Mouse (Mus musculus): Measurements from ENCODE around the gene Tmtc4.
A peak's percentile ranks its signal among the peaks of the same experiment; 100 is the strongest.

- TF ChIP-seq POLR2A (IDR thresholded peaks at IDR 0.05; ENCODE audit: low read depth, low read length) (no peak), CTCF (IDR thresholded peaks at IDR 0.05; ENCODE audit: extremely low read depth, insufficient read length, insufficient replicate concordance, low read depth, low read length) (peak; percentile 95)
Measured at GRCm38 (mm10) chr14:122876163-122876562, 107.7 kb downstream of the Tmtc4 start.
